Mouse (Mus musculus) layer of hippocampus, postnatal 14 days (tissue): ENCODE results near the gene Padi3. TPM values are rescaled to one million over a fixed set of nuclear protein-coding genes. Genes with fewer than 3 reads are reported as not detected.

Source experiments
- total RNA-seq, 2 experiments: library from RNA; stranded (reverse); gene quantifications; 2 replicates each; pipeline ENCODE4 v1.2.3; 2021

The Padi3 gene
- total RNA-seq, 2 experiments from 2014 or later: not detected

Other genes starting within 250 kb of the Padi3 start
- 10 to 100 TPM; 48.8 to 50.8 TPM for gene Arhgef10l, start 144.6 kb downstream of the Padi3 start, total RNA-seq
- 10 to 100 TPM; 74.9 to 75.4 TPM for gene Rcc2, start 110.1 kb downstream of the Padi3 start, total RNA-seq
- gene Padi6, start 68.0 kb downstream of the Padi3 start, total RNA-seq: under 1 TPM in 1 of 2 experiments, not detected in 1; 0.17 TPM
- gene Padi4, start 36.4 kb downstream of the Padi3 start, total RNA-seq: not detected
- gene Padi1, start 35.1 kb upstream of the Padi3 start, total RNA-seq: not detected
- gene Padi2, start 95.7 kb upstream of the Padi3 start, total RNA-seq: 10 to 100 TPM; 12.0 to 16.8 TPM
- gene Sdhb, start 150.6 kb upstream of the Padi3 start, total RNA-seq: 100 to 1,000 TPM; 190 to 198 TPM
- gene Atp13a2, start 176.2 kb upstream of the Padi3 start, total RNA-seq: 100 to 1,000 TPM; 206 to 215 TPM
- gene Mfap2, start 199.8 kb upstream of the Padi3 start, total RNA-seq: 10 to 100 TPM; 11.3 to 14.1 TPM
- 10 to 100 TPM; 36.3 to 41.7 TPM for gene Crocc, start 249.9 kb upstream of the Padi3 start, total RNA-seq